Mouse (Mus musculus) T-helper 1 cell (primary cell): Measurements from ENCODE around the gene Mtf2.
"Not testable (repeated sequence)": the region's sequence is repeated elsewhere in the genome, so short reads cannot be mapped to it uniquely, and the experiment has no call there.

Source experiments
- in situ Hi-C: fragments of 300-600 bp; cut with MboI, MseI; formaldehyde crosslinking; loops from one replicate; pipeline ENCODE4 v1.15.1; 2025; ENCODE audit warnings: high pct_unique_total_duplicates

The Mtf2 gene

DNA sequence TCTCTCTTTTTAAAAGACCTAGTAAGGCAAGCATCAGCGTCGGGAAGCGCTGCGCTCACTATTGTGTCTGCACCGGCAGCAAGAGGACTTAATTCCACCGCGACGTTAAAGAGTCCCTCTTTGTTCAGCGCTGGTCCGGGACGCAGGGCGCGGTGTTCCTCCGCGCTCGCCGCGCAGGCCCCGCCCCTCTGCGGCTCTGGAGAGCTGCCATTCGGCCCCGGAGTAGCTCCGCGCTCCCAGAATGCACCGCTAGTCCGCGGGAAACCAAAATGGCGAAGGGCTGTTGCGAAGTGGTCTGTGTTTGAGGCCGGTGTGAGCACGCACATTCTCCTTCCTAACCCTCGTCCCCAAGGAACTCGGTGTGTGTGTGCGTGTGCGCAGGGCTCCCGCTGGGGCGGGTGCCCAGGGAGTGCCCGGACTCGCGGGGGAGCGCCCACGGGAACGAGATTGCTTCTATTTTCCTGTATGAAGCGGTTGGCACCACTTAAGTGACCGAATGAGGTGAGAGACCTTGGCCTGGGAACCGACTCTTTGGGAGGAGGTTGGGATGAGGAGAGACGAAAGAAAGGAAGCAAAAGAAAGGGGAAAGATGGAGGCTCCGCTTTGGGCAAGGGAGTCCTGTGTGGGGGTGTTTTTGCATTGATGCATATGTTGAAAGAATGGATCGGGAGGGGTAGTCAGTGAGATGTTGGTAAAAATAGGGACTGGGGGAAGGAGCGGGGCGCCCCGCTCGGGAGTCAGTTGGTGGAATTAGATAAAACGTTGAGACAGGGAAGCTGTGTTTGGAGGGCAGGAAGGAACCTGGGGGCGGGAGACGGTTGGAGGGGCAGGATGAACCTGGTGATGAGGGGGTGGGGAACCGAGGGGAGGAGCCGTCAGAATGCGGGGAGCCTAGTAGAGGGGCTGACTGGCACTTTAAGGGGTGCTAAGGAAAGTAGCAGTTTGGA is at the start of gene Mtf2:
Mtf2 (plus strand) TSS at position 210 of the 947 bp plus-strand sequence.
- in situ Hi-C loops: no loop called here

DNA sequence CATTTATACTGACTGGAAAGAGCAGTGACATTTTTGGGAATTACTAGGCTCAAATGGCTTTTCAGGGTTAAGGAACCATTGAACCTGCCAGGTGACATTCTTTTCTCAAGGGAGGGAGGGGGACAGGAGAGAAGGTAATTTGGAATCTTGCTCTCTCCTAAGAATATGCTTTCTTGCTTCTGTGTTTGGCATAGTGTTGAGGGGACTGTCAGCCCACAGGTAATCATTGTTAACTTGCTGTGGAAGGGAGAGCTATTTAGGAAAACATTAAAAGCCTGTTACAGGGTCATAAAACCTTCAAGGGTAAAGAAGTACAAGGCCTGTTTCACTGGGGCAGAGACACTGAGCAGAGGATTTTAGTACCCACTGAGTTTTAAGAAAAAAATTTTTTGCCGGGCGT is 48.2 kb upstream of the Mtf2 start:
- in situ Hi-C loops: no loop called here

DNA sequence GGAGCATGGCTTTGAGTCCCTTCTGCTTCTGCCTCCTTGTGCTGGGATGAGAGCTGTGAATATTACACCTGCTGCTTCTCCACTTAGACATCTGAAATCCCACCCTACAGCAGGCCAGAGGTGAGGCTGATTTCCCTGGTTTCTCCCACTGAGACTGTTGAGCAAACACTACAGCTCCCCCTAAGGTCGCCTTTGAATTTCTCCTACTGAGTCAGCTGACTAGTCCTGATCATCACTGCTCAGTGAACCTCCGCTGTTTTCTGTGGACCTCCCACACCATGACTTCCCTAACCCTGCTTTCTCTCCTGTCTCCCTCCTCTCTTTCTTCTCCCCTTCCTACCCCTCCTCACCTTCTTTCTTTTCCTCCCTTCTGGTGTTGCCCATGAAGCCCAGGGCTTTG is 46.1 kb upstream of the Mtf2 start:
- in situ Hi-C loops: no loop called here

DNA sequence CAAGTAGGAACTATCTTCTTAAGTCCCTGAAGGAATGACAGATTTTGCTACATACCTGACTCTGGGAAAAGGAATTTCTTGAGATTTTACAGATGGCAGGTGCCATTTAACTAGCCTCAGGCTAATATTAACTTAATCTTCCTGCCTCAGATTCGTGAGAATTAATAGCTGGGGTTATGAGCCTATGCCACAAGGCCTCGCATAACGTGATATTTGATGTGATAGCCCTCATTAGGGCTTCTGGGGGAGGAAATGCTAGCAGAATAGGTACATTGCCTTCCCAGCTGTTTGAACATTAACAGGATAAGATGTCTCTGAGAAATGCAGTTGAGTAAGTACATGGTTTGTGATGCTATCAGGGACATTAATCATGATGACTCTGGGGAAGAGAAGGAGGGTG is 44.1 kb upstream of the Mtf2 start:
- in situ Hi-C loops: no loop called here

DNA sequence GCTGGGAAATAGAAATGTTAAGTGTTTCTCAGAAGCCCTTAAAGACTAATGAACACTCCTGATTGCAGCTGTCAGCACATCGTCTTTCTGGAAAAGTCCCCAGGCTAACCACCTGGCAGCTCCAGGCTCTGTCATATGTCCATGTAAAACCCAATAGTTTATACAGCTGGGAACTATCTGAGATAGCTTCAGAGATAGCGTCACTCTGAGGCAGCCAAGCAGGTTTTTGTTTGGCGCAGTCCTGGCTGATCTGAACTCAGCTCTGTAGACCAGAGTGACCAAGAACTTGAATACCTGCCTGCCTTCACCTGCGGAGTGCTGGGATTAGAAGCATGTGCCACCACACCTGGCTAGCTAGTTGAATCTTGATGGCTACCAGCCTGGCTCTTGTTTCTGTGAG is 37.2 kb upstream of the Mtf2 start:
- in situ Hi-C loops: no loop called here

DNA sequence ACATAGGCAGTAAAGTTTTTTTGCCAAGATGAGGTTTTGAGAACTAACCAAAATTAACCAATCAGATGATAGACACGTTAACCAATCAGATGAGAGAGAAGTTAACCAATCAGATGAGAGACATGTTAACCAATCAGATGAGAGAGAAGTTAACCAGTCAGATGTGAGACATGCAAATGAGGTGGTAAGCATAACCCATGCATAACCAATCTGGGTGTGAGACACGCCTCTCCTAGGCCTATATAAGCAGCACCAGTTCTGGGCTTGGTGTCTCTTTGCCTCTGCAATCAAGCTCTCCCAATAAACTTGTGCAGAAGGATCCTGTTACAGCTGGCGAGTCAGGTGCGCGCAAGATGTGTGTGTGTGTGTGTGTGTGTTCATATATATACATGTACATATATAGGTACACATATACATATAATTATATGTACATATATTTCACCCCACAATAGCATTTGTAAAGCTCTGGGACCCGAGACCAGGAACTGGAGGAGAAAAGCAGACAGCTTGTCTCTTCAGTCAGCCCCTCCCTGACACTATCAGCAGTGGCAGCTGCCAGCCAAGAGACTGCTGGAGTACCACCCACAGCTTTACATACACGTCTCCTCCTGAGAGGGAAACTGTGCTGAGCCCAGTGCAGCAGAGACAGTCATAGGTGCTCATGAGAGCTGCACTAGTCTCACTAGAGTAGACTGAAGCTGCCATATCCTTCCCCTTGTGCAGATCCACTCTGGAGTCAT is 36.5 kb upstream of the Mtf2 start:
- in situ Hi-C loops: not testable (repeated sequence)

DNA sequence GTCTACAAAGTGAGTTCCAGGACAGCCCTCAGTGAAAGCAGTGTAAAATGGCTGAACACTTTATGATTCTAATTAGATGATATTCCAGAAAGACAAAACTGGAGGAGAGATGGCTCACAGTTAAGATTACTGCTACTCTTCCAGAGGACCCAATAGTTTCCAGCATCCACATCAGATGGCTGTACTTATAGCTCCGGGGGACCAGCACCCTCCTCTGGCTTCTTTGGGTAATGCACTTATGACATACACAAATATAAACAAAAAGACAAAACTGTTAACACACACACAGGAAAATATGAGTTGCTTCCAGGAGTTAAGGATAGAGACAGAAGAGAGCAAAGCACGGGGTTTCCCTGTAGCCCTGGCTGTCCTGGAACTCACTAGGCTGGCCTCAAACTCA is 35.5 kb upstream of the Mtf2 start:
- in situ Hi-C loops: loop anchor here (10.0 kb wide), 1 partner anchor 135 kb away; no protein-coding TSS in a partner anchor

DNA sequence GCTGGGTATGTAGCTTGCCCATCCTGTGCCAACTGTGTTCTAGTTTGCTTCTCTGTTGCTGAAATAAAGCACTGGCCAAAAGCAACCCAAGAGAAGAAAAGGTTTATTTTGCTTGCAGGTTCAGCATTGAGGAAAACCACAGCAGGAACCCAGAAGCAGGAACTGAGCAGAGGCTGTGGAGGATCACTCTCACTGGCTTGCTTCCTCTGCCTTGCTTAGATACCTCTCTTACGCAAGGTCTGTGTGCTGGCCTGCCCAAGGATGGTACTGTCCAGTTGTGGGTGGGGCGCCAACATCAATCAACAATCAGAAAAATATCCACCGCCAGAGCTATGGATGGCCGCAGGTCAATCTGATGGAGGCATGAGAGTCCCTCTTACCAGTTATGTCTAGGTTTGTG is 34.2 kb upstream of the Mtf2 start:
- in situ Hi-C loops: loop anchor here (10.0 kb wide), 1 partner anchor 134 kb away; no protein-coding TSS in a partner anchor

DNA sequence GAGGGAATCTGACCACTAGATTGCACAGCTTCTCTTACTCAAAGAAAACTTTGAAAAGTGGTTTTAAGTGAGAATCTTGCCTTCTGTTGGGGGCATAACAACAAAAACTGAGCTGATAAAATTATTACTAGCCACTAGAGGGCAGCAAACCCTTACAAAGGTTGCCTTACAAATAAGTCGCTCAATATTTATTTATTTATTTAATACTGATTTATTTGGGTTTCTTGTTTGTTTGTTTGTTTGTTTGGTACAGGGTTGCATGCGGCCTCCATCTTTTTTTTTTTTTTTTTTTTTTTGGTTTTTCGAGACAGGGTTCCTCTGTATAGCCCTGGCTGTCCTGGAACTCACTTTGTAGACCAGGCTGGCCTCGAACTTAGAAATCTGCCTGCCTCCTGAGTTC is 31.3 kb upstream of the Mtf2 start:
- in situ Hi-C loops: loop anchor here (10.0 kb wide), 1 partner anchor 131 kb away; no protein-coding TSS in a partner anchor

DNA sequence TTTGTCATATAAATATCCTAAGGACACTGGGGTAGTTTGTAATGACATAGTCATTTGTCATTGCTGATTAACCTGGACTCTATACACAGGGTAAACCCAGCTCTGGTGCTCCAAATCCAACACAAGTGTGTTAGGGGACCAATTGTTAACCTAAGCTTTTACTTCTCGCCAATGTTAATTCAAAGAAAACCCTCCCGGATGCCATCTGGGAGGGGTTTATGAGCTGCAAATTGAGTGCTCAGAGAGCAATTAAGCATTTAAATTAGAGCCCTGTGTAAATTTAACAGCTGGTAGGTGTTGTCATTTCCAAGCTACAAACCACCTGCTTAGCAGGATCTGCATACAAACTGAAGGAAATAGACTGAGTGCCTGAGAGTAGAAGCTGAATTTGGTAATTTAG is 30.0 kb upstream of the Mtf2 start:
- in situ Hi-C loops: loop anchor here (10.0 kb wide), 1 partner anchor 129 kb away; no protein-coding TSS in a partner anchor

DNA sequence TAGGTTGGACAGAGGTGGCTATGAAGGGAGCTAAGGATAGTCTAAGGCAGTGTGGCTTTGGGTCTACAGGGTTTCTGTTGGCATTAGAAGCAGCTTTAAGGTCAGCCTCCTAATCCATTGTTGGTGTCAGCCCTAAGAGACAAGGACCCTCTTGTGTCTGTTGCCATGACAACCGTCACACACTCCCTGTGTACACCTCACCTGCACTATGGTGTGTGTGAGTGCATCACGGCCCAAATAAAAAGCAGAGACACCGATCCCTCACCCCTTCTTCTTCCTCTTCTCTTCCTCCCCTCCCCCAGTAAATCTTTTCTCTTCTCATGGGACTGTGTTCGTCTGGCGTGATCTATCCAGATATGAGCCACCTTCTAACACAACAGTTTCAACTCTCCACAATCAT is 23.4 kb upstream of the Mtf2 start:
- in situ Hi-C loops: no loop called here

DNA sequence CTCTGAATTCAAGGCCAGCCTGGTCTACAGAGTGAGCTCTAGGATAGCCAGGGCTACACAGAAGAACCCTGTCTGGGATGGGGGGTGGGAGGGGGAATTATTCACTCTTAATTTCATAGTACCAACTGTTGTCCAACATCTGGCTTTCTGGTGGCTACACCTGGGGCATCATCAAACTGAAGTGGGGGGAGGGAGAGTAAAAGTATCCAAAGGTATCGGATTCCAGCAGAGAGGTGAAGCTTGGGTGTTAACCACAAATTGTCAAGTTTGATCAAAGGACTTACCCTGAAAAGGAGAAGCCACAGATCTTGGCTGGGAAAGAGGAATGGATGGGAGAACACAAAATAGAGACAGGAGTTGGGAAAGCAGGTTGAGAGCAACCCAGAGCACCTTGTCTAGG is 21.6 kb upstream of the Mtf2 start:
- in situ Hi-C loops: no loop called here

DNA sequence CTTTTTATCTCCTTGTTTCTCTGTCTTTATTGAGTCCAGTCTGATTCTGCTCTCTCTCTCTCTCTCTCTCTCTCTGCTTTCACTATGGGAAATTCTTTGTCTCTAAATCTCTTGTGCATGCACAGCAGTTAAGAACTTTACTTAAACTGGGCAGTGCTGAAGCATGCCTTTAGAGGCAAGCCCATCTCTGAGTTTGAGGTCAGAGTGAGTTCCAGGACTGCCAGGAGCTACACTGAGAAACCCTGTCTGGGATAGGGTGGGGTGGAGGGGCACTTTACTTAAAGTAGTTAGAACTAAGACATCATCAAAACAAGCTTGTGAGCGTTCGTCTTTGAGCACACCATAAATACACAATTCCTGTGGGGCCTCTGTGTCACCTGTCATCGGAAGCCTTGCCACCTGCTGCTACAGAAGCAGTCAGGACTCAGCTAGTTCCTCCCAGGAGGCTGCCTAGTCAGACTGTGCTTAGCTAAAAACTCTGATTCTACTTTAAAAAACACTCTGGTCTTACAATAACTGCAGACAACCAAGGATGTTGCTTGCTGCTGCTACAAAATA is 15.7 kb upstream of the Mtf2 start:
- in situ Hi-C loops: no loop called here

DNA sequence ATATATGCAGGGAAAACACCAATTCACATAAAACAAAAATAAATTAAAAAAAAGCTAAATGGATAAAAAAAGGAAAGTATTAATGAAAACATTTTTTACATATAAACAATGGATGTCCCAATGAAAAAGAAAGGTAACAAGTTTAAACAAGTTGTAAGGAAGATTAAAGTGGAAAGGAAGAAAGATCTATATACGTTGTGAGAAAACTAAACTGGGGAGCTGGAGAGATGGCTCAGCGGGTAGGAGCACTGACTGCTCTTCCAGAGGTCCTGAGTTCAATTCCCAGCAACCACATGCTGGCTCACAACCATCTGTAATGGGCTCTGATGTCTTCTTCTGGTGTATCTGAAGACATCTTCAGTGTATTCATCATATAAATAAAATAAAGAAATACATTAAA is 14.4 kb upstream of the Mtf2 start:
- in situ Hi-C loops: no loop called here

DNA sequence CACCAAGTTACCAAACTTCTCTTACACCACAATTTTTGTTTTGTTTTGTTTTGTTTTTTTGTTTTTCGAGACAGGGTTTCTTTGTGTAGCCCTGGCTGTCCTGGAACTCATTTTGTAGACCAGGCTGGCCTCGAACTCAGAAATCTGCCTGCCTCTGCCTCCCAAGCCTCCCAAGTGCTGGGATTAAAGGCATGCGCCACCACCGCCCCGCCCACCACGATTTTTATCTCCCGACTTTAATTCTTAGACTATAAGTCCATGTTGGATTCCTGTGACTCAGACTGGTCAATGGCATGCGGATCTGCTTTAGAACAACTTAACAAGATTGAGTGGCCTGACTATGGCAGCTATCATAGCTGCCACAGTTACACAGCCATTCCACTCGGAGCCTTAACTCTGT is 13.7 kb upstream of the Mtf2 start:
- in situ Hi-C loops: not testable (repeated sequence)

DNA sequence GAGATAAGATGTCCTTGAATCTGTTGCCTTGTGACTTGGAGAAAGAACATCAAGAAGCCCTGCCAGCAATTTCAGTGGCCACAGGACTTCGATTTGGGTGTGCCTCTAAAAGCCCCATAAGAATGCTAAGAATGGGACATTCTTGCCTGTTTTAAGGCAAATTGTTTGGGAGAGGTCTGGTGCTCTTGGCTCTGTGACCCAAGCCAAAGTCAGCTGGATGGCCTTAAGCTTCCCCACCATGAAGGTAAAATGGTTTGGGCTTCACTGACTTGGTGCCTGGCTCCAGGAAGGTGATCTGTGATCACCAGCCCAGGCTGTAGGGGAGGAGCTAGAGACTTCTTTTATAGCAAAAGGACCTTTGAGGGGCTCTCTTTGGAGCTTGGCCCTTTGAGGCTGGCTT is 13.3 kb upstream of the Mtf2 start:
- in situ Hi-C loops: no loop called here

DNA sequence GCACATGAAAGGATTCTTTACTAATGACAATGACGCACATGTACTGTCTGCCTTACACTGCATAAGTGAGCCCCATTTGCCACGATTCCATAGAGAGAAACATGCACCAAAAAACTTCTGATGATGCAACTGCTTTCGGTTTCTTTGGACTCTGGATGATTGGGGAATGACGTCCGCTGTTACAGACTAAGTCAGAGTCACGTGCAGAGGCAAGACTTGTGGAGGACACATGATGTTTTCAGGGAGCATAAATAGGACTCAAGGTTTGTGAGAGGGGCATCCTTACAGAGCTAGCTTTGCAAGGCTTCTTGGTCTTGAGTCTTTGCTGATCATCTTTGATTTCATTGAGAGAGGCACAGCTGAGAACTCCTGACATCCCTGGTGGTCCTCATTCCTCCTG is 11.9 kb upstream of the Mtf2 start:
- in situ Hi-C loops: no loop called here

DNA sequence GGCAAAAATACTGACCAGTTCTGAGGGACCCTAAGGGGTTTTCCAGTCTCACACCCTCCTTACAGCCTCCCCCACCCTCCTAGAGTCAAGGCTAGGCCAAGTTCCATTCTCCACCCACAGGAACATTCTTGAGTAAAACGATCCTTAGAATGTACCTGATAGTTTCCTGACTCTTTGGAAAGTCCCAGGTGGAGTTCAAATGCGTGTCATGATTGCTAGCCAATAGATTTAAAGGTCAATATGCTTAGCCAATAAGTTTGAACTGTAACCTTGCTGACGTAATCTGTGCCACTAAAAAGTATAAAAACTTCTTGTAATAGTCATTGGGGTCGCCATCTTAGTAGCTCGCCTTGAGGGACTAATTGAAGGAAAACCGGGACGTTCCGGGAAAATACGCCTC is 5.1 kb upstream of the Mtf2 start:
- in situ Hi-C loops: no loop called here

DNA sequence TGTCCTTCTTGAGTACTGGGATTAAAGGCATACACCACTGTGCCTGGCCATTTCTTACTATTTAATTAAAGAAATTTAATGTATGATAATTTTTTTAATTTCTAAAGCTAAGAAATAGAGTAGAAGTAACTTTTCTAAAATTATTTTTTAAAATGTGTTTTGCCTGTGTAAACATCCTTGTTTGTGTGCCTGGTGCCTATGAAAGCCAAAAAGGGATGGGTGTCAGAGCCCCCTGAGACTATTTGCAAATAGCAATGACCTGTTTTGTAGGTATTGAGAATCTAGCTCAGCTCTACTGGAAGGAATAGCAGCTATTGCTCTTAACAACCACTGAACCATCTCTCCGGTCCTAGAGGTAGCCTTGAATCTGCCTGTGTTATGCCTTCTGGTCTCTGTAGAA is 6.8 kb downstream of the Mtf2 start:
- in situ Hi-C loops: no loop called here

DNA sequence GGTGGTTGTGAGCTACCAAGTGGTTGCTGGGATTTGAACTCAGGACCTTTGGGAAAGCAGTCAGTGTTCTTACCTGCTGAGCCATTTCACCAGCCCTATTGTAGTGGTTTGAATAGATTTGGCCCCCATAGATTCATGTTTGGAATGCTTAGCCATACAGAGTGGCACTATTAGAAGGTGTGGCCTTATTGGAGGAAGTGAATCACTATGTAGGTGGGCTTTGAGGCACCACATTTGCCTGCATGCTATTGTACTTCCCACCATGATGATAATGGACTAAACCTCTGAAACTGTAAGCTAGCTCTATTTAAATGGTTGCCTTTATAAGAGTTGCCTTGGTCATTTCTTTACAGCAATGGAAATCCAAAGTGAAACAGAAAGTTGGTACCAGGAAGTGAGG is 10.8 kb downstream of the Mtf2 start:
- in situ Hi-C loops: no loop called here

DNA sequence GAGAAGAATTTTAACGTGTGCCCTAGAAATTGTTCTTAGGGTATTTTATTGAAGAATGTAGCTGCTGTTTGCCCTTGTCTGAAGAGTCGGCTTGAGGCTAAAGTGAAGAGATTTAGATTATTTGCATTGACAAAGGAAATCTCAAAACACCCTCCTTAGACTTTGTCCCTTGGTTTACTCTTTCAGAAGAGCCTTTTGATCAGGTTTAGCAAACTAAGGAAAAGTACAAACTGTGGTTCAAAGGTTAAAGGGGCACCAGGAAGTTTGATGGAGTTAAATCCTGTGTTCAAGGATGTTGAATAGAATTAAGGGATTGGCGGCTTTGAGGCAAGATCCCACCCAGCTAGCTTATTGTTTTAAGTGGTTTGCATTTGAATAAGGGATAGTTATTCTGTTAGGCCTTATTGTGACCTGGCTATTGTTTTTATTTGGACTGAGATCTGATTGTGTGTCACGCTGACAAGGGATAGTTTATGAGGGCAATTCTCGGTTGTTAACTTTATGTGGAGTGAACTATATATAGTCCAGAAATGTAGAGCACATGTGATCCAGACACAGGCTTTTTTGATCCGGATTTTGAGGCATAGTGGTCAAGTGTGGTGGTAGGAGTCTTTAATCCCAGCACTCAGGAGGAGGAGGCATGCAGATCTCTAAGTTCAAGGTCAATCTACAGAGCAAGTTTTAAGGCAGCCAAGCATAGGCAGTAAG is 11.5 kb downstream of the Mtf2 start:
- in situ Hi-C loops: no loop called here

DNA sequence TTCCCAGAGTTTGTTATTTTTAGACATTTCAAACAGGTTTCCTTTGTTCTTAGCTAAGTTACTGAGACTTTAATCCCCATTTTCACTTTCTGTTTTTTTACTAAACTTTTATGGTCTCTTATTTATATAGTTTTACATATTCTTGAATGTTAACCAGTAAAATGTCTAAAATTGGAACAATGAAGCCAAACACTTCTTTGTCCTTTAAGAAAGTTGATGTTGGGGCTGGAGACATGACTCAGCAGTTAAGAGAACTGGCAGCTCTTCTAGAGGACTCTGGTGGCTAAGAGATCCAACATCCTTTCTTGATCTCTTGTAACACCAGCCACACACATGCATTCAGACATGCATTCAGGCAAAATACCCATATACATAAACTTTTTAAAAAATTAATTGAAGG is 14.1 kb downstream of the Mtf2 start:
- in situ Hi-C loops: loop anchor here (5.0 kb wide), 1 partner anchor 48 kb away; no protein-coding TSS in a partner anchor
